In the genomic region with DNA sequence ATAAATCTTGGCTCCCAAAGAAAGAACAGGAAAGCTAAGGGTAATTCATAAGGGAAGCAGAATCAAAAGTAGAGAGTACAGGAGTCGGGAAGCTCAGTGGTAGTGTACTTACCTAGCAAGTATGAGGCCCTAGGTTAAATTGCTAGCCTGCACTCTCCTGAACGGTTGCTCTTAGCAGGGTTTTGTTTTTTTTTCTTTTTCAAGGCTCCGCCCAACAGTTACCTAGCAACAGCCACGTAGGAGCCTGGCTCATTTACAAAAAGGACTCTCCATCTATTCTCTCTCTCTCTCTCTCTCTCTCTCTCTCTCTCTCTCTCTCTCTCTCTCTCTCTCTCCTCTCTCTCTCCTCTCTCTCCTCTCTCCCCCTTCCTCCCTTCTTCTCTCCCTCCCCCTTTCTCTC, we compare ENCODE assay signal across 10 mouse cellular contexts. TPM values are rescaled to one million over a fixed set of nuclear protein-coding genes. Genes with fewer than 3 reads are reported as not detected.
A peak's percentile ranks its signal among the peaks of the same experiment; 100 is the strongest.
DNase-seq lines count a peak whose midpoint lies in the region; ATAC-seq and TF ChIP-seq lines count a peak whose summit lies in the region.
"Had no signal": no experiment of that assay in that cellular context is flagged by ENCODE, and none has a peak within 500 bp of the region (broad histone marks: within the 10 kb centered on the region; RNA-seq: fewer than 3 reads in every experiment).

No protein-coding gene starts in this region.

- H3K27me3 ChIP-seq in hindbrain, embryonic 14.5 days (ENCODE audit: control insufficient read depth, insufficient read depth, low read length), result no peaks in the 10 kb centered on the region

- 32% methylated on average over 4 of the region's 4 CpGs for WGBS in hindbrain, embryonic 14.5 days

- H3K4me1 ChIP-seq in hindbrain, embryonic 14.5 days (replicated peaks; ENCODE audit: control insufficient read depth, insufficient read depth, low read length), result peaks cover 7% of the 10 kb centered on the region

- ATAC-seq in hindbrain, embryonic 14.5 days (ENCODE audit: low FRiP score), result no peak

- H3K4me3 ChIP-seq in hindbrain, embryonic 14.5 days (replicated peaks; ENCODE audit: low read length), result no peak overlapping the region
- H3K4me3 ChIP-seq in gastrocnemius, adult 2 months, result no peak overlapping the region
- H3K4me3 ChIP-seq: heart, embryonic 10.5 days had no signal

- no peaks in the 10 kb centered on the region for H3K36me3 ChIP-seq in hindbrain, embryonic 14.5 days (replicated peaks; ENCODE audit: control insufficient read depth, insufficient read depth)
- H3K36me3 ChIP-seq: heart, embryonic 10.5 days had no signal

- H3K4me2 ChIP-seq in hindbrain, embryonic 14.5 days (replicated peaks), result peak overlapping the region; percentile 19; the same call in 1 of the 2 replicates

- intact Hi-C loops in gastrocnemius, adult 2 months (cut with DNase I), result loop anchor here (10.0 kb wide), 1 partner anchor 264 kb away; no protein-coding TSS in a partner anchor

- DNase-seq in right cerebral cortex, adult 18-20 months, result peak; percentile 28
- no peak for DNase-seq in right cerebral cortex, postnatal 36 days (ENCODE audit: low spot score in 2 of 2)
- peak; percentile 28 for DNase-seq in embryo, embryonic 9.5 days (ENCODE audit: extremely low spot score)
- DNase-seq in hindbrain, embryonic 14.5 days (ENCODE audit: low spot score), result peak; percentile 53
- DNase-seq in retina, embryonic 14.5 days (ENCODE audit: low spot score), result peak; percentile 38
- DNase-seq in gastrocnemius, adult 2 months, result no peak
- no peak for DNase-seq in ovary, adult 18-20 months (ENCODE audit: low spot score)
- DNase-seq in adrenal gland, postnatal 4 days (ENCODE audit: low spot score in 2 of 2), result no peak

- no peak for TF ChIP-seq CTCF in gastrocnemius, adult 2 months (IDR thresholded peaks at IDR 0.05)

- H3K9ac ChIP-seq in hindbrain, embryonic 14.5 days, result no peak overlapping the region

- H3K27ac ChIP-seq in hindbrain, embryonic 14.5 days, result no peak overlapping the region
- H3K27ac ChIP-seq in gastrocnemius, adult 2 months, result no peak overlapping the region
- H3K27ac ChIP-seq: heart, embryonic 10.5 days had no signal

- no peaks in the 10 kb centered on the region for H3K9me3 ChIP-seq in hindbrain, embryonic 14.5 days (ENCODE audit: control insufficient read depth, low read length)
- H3K9me3 ChIP-seq: heart, embryonic 10.5 days had no signal

RNA-seq across cellular contexts. Expression of a gene that starts 4.2 kb away (rescaled TPM):
- polyA plus RNA-seq in hindbrain, embryonic 14.5 days (2014; fragmentation: Nextera tagmentation; extraction: Ambion mirVana), result 27.2 and 35.2 TPM in 2 replicates
- 10 to 100 TPM; 20.4 to 21.8 TPM for total RNA-seq in gastrocnemius, adult 2 months (2021)
- 10 to 100 TPM; 47.5 to 52.2 TPM for total RNA-seq in adrenal gland, postnatal 4 days (2021)

RNA-seq across cellular contexts. Expression of a gene that starts 42.1 kb away (rescaled TPM):
- polyA plus RNA-seq in hindbrain, embryonic 14.5 days (2014; fragmentation: Nextera tagmentation; extraction: Ambion mirVana), result 10.2 and 11.1 TPM in 2 replicates
- total RNA-seq in gastrocnemius, adult 2 months (2021), result under 1 TPM; 0.26 to 0.73 TPM
- total RNA-seq in adrenal gland, postnatal 4 days (2021), result 1 to 10 TPM; 2.3 to 3.5 TPM
- polyA plus RNA-seq: heart, embryonic 10.5 days; liver, embryonic 16.5 days had no signal

Comparison
In these comparisons a context has a peak if more than half of its experiments do, and no peak if none do; other contexts are left out.
1. DNase-seq: peak in right cerebral cortex, adult 18-20 months (single experiment), embryo, embryonic 9.5 days (single experiment), hindbrain, embryonic 14.5 days (single experiment) and retina, embryonic 14.5 days (single experiment); none in right cerebral cortex, postnatal 36 days (0 of 2), gastrocnemius, adult 2 months (single experiment), ovary, adult 18-20 months (single experiment) and adrenal gland, postnatal 4 days (0 of 2).